Mouse (Mus musculus) right cerebral cortex, adult 18-20 months (tissue): Measurements from ENCODE around the gene Skap1.

ENCODE experiments used
- DNase-seq: peaks from one replicate; pipeline ENCODE4 v3.0.0; 2022; ENCODE audit warnings: mixed read lengths

The Skap1 gene

GRCm38 (mm10) chr11:96463986-96464715 lies at the start of gene Skap1:
TSS of gene Skap1 (plus strand) at chr11:96464593.
- DNase-seq = no peak

- DNase-seq = no peak
Measured at GRCm38 (mm10) chr11:96421074-96421473, 43.3 kb upstream of the Skap1 start.

GRCm38 (mm10) chr11:96421517-96422265 lies 42.7 kb upstream of the Skap1 start:
- DNase-seq = no peak

- no peak for DNase-seq
Measured at GRCm38 (mm10) chr11:96425193-96425592, 39.2 kb upstream of the Skap1 start.

GRCm38 (mm10) chr11:96426191-96426590 lies 38.2 kb upstream of the Skap1 start:
- no peak for DNase-seq

- no peak for DNase-seq
Measured at GRCm38 (mm10) chr11:96426805-96427204, 37.6 kb upstream of the Skap1 start.

- DNase-seq = no peak
Measured at GRCm38 (mm10) chr11:96429062-96429461, 35.3 kb upstream of the Skap1 start.

GRCm38 (mm10) chr11:96429891-96430290 lies 34.5 kb upstream of the Skap1 start:
- no peak for DNase-seq

- no peak for DNase-seq
Measured at GRCm38 (mm10) chr11:96431871-96432270, 32.5 kb upstream of the Skap1 start.

GRCm38 (mm10) chr11:96434888-96435287 lies 29.5 kb upstream of the Skap1 start:
- DNase-seq = no peak

- DNase-seq = no peak
Measured at GRCm38 (mm10) chr11:96436525-96436924, 27.9 kb upstream of the Skap1 start.

GRCm38 (mm10) chr11:96438787-96439186 lies 25.6 kb upstream of the Skap1 start:
- peak; percentile 22 for DNase-seq

GRCm38 (mm10) chr11:96441546-96442185 lies 22.7 kb upstream of the Skap1 start:
- no peak for DNase-seq

GRCm38 (mm10) chr11:96442468-96442867 lies 21.9 kb upstream of the Skap1 start:
- DNase-seq = no peak

GRCm38 (mm10) chr11:96447931-96448330 lies 16.5 kb upstream of the Skap1 start:
- no peak for DNase-seq

- no peak for DNase-seq
Measured at GRCm38 (mm10) chr11:96455111-96455510, 9.3 kb upstream of the Skap1 start.

- no peak for DNase-seq
Measured at GRCm38 (mm10) chr11:96455699-96456326, 8.6 kb upstream of the Skap1 start.

GRCm38 (mm10) chr11:96456508-96457305 lies 7.7 kb upstream of the Skap1 start:
- DNase-seq = no peak

- no peak for DNase-seq
Measured at GRCm38 (mm10) chr11:96461766-96462165, 2.6 kb upstream of the Skap1 start.

GRCm38 (mm10) chr11:96462191-96462752 lies 2.1 kb upstream of the Skap1 start:
- no peak for DNase-seq

GRCm38 (mm10) chr11:96464716-96465060 lies 295 bp downstream of the Skap1 start:
- DNase-seq = no peak

GRCm38 (mm10) chr11:96465426-96466056 lies 1.1 kb downstream of the Skap1 start:
- DNase-seq = peak; percentile 25
